Mouse (Mus musculus): Measurements from ENCODE around the gene Hdgfl2.

DNA sequence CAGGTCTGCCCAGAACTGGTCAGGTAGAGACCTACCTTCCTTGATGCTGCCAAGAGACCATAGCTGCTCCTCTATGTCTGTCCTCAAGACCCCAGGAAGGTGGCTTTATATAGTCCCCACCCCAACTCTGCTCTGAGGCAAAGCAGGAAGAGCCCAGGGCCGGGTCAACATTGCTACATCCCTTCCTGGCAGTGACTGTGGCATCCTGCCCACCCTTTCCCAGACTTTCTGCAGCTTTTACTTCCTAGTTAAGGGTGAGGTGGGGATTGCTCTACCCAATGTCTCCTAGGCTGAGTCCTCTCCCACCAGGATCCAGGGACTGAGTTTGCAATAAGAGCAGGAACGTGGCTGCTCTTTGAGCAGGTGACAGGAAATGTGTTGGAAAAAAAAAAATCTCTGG is 42.4 kb downstream of the Hdgfl2 start, which contains the start of gene Lrg1:
- TF ChIP-seq CTCF (IDR thresholded peaks at IDR 0.05; ENCODE audit: control insufficient read depth, insufficient read depth, insufficient replicate concordance, low read depth, low read length): no peak
- no peak for TF ChIP-seq POLR2A (IDR thresholded peaks at IDR 0.05; ENCODE audit: control insufficient read depth, low read depth, low read length)

Measured in testis, adult 2 months (tissue).